Mouse (Mus musculus): ENCODE data around the gene Tnks2. TPM values are rescaled to one million over a fixed set of nuclear protein-coding genes. Genes with fewer than 3 reads are reported as not detected.
A peak's percentile ranks its signal among the peaks of the same experiment; 100 is the strongest.

Gene Tnks2
- polyA plus RNA-seq, 1 experiment from 2014 or later: 13.9 TPM

DNA sequence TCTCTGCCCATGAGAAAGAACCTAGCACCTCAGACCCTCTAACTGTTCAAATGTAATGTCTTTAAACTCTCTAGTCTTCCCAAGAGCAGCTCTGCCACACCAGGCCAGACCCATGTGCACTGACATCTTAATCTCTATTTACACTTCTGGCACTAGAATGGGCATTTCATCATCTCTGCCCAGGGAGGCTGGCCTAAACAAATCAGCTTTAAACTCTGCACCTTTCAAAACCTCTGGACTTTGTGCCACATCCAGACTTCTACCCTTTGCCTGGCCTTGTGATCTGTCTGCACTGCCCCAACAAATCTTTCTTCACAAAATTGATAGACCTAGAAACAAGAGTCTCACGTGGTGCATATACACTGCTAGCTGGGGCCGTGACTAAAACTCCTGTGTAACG lies 38.8 kb upstream of the Tnks2 start:
- no peak for TF ChIP-seq EP300 (optimal IDR thresholded peaks at IDR 0.05)
- no peak for TF ChIP-seq CTCF (IDR thresholded peaks at IDR 0.05; ENCODE audit: low read depth)
- WGBS: 48% methylated on average over 3 of the region's 3 CpGs
- peak; percentile 66; the same call in 1 of the 2 replicates for ATAC-seq (ENCODE audit: low FRiP score, low TSS enrichment)

DNA sequence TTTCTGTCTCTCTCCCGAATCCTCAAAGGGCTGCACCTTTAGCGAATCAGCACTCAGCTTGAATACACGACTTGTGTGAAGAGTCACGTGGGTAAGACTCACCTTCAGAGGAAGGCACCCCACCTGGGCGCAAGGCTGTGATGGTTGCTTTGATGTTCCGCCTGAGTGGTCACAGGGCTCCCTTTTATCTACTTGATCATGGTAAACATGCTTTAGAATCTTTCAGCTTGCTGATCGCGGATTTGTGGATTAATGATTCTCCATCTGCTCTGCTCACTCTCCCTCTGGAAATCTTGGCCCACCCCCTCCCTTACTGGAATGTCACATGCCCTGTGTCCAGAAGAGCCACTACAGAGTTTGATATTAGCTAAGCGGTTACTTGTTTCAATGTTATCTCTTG lies 37.1 kb upstream of the Tnks2 start:
- Histone ChIP-seq H3K4me1 (replicated peaks; ENCODE audit: control insufficient read depth, insufficient read depth) (no peaks in the 10 kb centered on the region), H3K36me3 (ENCODE audit: control insufficient read depth, insufficient read depth, low read length) (no peaks in the 10 kb centered on the region), H3K27ac (replicated peaks) (no peak overlapping the region), H3K9me3 (ENCODE audit: control insufficient read depth, low read length) (no peaks in the 10 kb centered on the region), H3K4me3 (ENCODE audit: low read depth, low read length) (no peak overlapping the region), H3K9ac (ENCODE audit: low read length) (no peak overlapping the region), H3K27me3 (ENCODE audit: control insufficient read depth, insufficient read depth, low read length) (no peaks in the 10 kb centered on the region), H3K4me2 (replicated peaks; ENCODE audit: low read depth) (no peak overlapping the region)
- DNase-seq (ENCODE audit: low spot score) (peak; percentile 39), ATAC-seq (ENCODE audit: low FRiP score, low TSS enrichment) (no peak)
- 54% methylated on average over 9 of the region's 9 CpGs for WGBS
- TF ChIP-seq CTCF (IDR thresholded peaks at IDR 0.05; ENCODE audit: low read depth) (no peak), EP300 (optimal IDR thresholded peaks at IDR 0.05) (no peak)

More for the DNA sequence above, 38.8 kb upstream of the Tnks2 start:
- no peaks in the 10 kb centered on the region for H3K9me3 ChIP-seq (ENCODE audit: control insufficient read depth, low read length)
- H3K4me3 ChIP-seq (ENCODE audit: low read depth, low read length): no peak overlapping the region
- H3K4me1 ChIP-seq (replicated peaks; ENCODE audit: control insufficient read depth, insufficient read depth): no peaks in the 10 kb centered on the region
- DNase-seq (ENCODE audit: low spot score): peak; percentile 35
- no peaks in the 10 kb centered on the region for H3K36me3 ChIP-seq (ENCODE audit: control insufficient read depth, insufficient read depth, low read length)
- H3K4me2 ChIP-seq (replicated peaks; ENCODE audit: low read depth): no peak overlapping the region
- no peak overlapping the region for H3K9ac ChIP-seq (ENCODE audit: low read length)
- H3K27me3 ChIP-seq (ENCODE audit: control insufficient read depth, insufficient read depth, low read length): no peaks in the 10 kb centered on the region
- no peak overlapping the region for H3K27ac ChIP-seq (replicated peaks)

DNA sequence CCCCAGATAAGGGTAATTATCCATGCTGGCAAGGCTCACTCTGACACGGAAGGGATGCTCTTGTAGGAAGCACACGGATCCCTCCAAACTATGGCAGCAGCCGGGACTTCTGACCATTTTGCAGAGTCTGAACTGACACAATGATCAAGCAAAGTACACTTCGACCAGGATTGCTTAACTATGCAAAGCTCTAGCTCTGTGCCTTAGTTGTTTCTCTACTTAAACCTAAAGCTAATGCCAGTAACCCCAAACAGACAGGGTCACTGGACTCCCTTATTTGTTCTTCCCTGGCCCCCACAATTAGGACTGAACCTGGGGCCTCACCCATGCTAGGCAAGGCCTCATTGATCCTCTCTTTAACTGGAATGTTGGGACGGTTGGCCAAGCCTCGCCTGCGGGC lies 33.7 kb upstream of the Tnks2 start:
- Histone ChIP-seq H3K4me2 (replicated peaks; ENCODE audit: low read depth) (no peak overlapping the region), H3K27me3 (ENCODE audit: control insufficient read depth, insufficient read depth, low read length) (no peaks in the 10 kb centered on the region), H3K9ac (ENCODE audit: low read length) (no peak overlapping the region), H3K9me3 (ENCODE audit: control insufficient read depth, low read length) (no peaks in the 10 kb centered on the region), H3K36me3 (ENCODE audit: control insufficient read depth, insufficient read depth, low read length) (no peaks in the 10 kb centered on the region), H3K4me1 (replicated peaks; ENCODE audit: control insufficient read depth, insufficient read depth) (no peaks in the 10 kb centered on the region), H3K27ac (replicated peaks) (no peak overlapping the region), H3K4me3 (ENCODE audit: low read depth, low read length) (no peak overlapping the region)
- ATAC-seq (ENCODE audit: low FRiP score, low TSS enrichment) (no peak), DNase-seq (ENCODE audit: low spot score) (no peak)
- WGBS: 84% methylated on average over 7 of the region's 7 CpGs
- TF ChIP-seq EP300 (optimal IDR thresholded peaks at IDR 0.05) (no peak), CTCF (IDR thresholded peaks at IDR 0.05; ENCODE audit: low read depth) (no peak)

DNA sequence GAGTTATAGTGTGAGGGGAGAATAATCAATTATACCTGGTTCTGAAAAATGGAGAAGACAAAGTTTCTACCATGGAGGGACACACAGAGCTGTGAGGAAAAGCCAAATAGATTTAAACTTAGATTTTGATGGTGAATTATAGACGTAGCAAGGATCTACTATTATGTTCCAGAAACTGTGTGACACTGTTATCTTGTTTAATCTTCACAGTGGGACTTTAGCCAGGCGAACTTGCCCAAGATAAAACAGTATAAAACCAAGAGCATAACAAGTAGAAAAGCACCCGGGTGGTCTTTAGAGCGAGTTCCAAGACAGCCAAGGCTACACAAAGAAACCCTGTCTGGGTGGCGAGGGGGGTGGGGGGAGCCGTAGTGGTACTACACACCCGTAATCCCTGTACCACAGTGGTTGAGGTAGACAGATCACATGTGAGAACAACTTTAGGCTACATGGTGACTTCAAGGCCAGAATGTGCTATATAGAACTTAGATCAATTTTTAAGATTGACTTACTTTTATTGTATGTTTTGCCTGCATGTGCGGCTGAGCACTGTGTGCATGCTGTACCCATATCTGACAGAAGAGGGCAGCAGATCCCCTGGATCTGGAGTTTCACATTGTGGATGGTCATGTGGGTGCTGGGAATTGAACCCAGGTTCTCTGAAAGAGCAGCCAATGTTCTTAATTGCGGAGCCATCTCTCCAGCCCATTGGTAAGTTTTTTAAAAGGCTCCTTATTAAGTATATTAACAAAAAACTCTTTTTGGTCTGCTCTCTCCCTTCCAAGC lies 32.0 kb upstream of the Tnks2 start:
- TF ChIP-seq CTCF (IDR thresholded peaks at IDR 0.05; ENCODE audit: low read depth) (peak; percentile 55), EP300 (optimal IDR thresholded peaks at IDR 0.05) (no peak)
- H3K9ac ChIP-seq (ENCODE audit: low read length): no peak overlapping the region
- no peak overlapping the region for H3K4me3 ChIP-seq (ENCODE audit: low read depth, low read length)
- ATAC-seq (ENCODE audit: low FRiP score, low TSS enrichment) (no peak), DNase-seq (ENCODE audit: low spot score) (no peak)
- H3K27me3 ChIP-seq (ENCODE audit: control insufficient read depth, insufficient read depth, low read length): no peaks in the 10 kb centered on the region
- no peak overlapping the region for H3K27ac ChIP-seq (replicated peaks)
- H3K36me3 ChIP-seq (ENCODE audit: control insufficient read depth, insufficient read depth, low read length): no peaks in the 10 kb centered on the region
- no peaks in the 10 kb centered on the region for H3K4me1 ChIP-seq (replicated peaks; ENCODE audit: control insufficient read depth, insufficient read depth)
- H3K4me2 ChIP-seq (replicated peaks; ENCODE audit: low read depth): no peak overlapping the region
- no peaks in the 10 kb centered on the region for H3K9me3 ChIP-seq (ENCODE audit: control insufficient read depth, low read length)
- 64% methylated on average over 9 of the region's 9 CpGs for WGBS

DNA sequence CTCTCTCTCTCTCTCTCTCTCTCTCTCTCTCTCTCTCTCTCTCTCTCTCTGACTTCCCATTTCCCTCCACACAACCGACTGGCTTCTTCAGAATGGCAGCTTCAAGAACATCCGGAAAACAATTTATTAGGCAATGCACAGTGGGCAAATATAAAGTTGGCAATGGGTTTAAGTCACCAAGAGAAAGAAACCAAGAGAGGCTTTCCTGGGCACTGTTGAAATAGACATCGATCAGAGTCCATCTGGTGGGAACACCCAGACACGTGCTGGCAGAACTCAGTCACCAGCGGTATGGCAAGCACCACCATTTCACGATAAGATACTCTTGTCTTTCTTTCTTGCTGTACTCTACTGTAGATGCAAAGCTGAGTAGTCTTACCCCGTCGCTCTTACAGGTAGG lies 30.6 kb upstream of the Tnks2 start:
- H3K4me3 ChIP-seq (ENCODE audit: low read depth, low read length): no peak overlapping the region
- TF ChIP-seq CTCF (IDR thresholded peaks at IDR 0.05; ENCODE audit: low read depth) (no peak), EP300 (optimal IDR thresholded peaks at IDR 0.05) (no peak)
- no peaks in the 10 kb centered on the region for H3K4me1 ChIP-seq (replicated peaks; ENCODE audit: control insufficient read depth, insufficient read depth)
- 96% methylated on average over 8 of the region's 8 CpGs for WGBS
- H3K36me3 ChIP-seq (ENCODE audit: control insufficient read depth, insufficient read depth, low read length): no peaks in the 10 kb centered on the region
- H3K27me3 ChIP-seq (ENCODE audit: control insufficient read depth, insufficient read depth, low read length): no peaks in the 10 kb centered on the region
- ATAC-seq (ENCODE audit: low FRiP score, low TSS enrichment): no peak
- no peak for DNase-seq (ENCODE audit: low spot score)
- no peaks in the 10 kb centered on the region for H3K9me3 ChIP-seq (ENCODE audit: control insufficient read depth, low read length)
- no peak overlapping the region for H3K4me2 ChIP-seq (replicated peaks; ENCODE audit: low read depth)
- no peak overlapping the region for H3K9ac ChIP-seq (ENCODE audit: low read length)
- H3K27ac ChIP-seq (replicated peaks): no peak overlapping the region

DNA sequence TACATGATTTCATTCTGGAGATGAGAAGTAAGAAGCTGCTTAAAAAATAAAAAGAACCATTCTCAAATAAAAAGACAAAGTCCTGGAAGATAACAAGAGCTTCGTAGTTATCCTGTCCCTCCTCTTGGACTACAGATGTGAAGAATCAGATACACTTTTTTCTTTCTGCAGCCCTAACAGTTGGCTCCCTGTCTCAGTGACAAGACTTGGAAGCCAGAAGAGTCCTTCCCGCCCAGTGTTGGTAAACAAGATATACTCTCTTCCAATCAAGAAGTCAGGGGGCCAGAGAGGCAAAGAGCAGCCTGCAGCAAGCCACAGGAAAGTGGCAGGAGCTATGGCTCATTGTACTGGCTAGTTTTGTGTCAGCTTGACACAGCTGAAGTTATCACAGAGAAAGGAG lies 27.2 kb upstream of the Tnks2 start:
- H3K4me3 ChIP-seq (ENCODE audit: low read depth, low read length): no peak overlapping the region
- ATAC-seq (ENCODE audit: low FRiP score, low TSS enrichment) (no peak), DNase-seq (ENCODE audit: low spot score) (no peak)
- H3K4me1 ChIP-seq (replicated peaks; ENCODE audit: control insufficient read depth, insufficient read depth): no peaks in the 10 kb centered on the region
- WGBS: 56% methylated on average over 2 of the region's 2 CpGs
- H3K36me3 ChIP-seq (ENCODE audit: control insufficient read depth, insufficient read depth, low read length): no peaks in the 10 kb centered on the region
- no peaks in the 10 kb centered on the region for H3K9me3 ChIP-seq (ENCODE audit: control insufficient read depth, low read length)
- no peak overlapping the region for H3K27ac ChIP-seq (replicated peaks)
- TF ChIP-seq EP300 (optimal IDR thresholded peaks at IDR 0.05): no peak
- H3K9ac ChIP-seq (ENCODE audit: low read length): no peak overlapping the region
- no peak overlapping the region for H3K4me2 ChIP-seq (replicated peaks; ENCODE audit: low read depth)
- H3K27me3 ChIP-seq (ENCODE audit: control insufficient read depth, insufficient read depth, low read length): no peaks in the 10 kb centered on the region
